Mouse (Mus musculus) brain, embryonic 18.5 days (tissue): Measurements from ENCODE around the gene Sh2d3c.
A peak's percentile ranks its signal among the peaks of the same experiment; 100 is the strongest.

Source experiments
- DNase-seq: peaks from one replicate; pipeline ENCODE4 v3.0.0-alpha.2; 2012; ENCODE audit warnings: low read depth, low spot score

Gene Sh2d3c

DNA sequence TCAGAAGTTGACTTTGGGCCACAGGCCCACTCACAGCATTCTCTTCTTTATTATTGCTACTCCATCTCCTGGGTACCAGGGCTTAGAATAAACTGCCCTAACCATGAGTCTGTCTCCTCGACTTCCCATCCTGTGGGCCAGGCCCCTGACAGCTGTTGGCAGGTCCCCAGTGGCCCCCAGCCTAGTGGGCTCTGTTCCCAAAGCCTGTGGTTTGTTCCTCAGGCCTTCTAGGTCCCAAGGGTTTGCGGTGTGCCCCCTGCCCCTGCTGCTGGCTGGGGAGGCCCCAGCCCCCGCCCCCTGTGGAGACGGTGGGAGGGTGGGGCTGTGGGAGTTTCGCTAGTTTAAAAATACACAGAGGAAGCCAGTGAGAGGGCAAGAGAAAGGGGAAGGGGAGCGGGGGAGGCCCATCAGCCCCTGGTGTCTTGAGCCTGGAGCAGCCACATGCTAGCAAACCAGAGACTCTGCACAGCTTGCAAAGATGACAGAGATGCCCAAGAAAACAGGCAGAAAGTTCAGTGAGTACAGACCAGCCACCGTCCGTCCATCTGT, at the start of gene Sh2d3c:
Gene Sh2d3c (plus strand): TSS at position 375 of the 549 bp plus-strand sequence.
- DNase-seq = no peak

DNA sequence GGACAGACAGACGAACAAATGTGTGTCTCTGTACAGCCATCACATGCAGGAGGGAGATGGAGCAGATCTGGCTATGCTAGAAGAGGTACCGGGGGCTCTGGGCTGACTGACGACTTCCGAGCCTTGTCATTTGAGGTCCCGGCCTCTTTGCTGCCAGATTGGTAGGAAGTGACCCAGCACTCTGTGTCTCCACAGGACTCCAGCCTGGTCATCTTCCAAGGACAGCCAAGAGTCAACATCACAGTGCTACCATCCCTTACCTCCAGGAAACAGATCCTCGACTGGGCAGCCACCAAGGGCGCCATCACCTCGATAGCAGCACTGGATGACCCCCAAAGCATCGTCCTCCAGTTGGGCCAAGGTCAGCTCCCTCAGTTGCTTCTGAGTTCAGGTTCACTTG, 49.7 kb upstream of the Sh2d3c start:
- no peak for DNase-seq

DNA sequence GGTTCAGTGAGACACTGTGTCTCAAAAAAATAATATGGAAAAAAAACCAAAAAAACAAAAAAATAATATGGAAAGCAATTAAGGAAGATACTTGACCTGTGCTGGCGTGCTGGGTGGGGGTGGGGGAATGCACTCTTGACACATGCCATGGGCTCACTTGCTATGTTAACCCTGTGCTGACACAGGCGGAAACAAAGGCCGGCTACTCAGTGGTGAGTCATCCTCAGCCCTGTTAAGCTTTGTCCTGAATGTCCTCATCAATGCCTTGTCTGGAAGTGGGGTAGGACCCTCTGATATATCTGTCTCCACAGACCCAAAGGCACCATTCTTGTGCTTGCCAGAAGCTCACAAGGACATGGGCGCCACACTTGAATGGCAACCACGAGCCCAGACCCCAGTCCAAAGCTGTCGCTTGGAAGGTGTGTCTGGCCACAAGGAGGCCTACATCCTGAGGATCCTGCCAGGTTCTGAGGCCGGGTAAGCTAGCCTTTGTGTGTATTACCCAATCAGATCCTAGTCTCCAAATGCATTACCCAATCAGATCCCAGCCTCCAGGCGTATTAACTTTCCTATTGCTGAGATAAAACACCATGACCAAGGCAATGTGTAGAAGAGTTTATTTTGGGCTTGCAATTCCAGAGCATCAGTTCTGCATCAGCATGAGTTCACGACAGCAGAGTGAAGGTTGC, 48.8 kb upstream of the Sh2d3c start:
- no peak for DNase-seq

DNA sequence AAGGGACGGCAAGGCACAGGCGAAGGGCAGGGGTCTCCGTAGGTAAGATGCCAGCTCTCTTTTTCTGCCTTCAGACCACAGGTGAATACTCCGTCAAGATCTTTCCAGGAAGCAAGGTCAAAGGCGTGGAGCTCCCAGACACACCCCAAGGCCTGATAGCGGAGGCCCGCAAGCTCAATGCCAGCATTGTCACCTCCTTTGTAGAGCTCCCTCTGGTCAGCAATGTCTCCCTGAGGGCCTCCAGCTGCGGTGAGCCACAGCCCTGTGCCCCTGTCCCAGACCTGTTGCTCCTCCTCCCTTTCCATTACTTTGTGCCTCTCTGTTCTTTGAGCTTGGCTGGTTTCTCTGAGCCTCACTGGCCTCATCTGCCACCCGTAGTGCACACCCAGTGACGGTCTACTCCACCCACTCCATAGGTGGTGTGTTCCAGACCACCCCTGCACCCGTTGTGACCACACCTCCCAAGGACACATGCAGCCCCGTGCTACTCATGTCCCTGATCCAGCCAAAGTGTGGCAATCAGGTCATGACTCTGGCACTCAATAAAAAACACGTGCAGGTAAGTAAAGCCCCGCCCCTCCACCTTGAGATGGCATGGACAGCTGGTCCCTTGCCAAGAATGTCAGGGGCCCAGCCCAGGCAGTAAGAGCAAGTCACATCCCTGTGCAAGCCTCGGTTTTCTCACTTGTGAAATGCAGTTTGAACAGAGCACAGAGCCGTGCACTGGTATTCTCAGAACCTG, 47.5 kb upstream of the Sh2d3c start:
- DNase-seq = no peak

DNA sequence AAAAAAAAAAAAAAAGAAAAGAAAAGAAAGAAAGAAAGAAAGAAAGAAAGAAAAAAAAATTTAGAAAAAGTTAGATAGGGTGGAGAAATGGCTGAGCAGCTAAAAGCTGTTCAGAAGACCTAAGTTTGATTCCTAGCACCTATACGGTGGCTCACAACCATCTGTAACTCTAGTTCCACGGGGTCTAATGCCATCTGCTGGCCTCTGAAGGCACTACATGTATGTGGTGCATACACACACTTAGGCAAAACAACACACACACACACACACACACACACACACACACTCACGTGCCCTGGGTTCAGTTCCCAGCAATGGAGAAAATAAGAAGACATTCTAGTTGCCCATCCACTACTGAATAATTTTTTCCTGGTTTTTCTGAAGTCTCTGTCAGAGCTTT, 44.0 kb upstream of the Sh2d3c start:
- no peak for DNase-seq

DNA sequence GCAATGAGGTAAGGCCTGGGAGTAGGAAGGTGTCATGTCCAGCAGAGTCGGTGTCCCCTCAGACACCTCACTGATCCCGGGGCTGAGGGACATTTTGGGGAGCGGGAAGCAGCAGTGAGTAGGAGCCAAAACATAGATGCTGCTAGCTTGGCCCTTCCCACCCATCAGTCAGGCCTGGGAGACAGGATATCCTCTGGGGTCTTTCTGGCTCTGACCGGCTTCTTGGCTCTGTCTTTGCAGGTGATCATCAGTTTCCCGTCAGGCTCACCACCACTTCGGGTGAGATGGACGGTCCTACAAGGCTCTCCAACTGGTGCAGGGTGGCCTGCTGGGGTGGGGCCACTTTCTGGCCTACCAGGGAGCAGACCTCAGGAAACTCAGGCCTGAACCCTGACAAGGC, 43.2 kb upstream of the Sh2d3c start:
- DNase-seq = no peak

DNA sequence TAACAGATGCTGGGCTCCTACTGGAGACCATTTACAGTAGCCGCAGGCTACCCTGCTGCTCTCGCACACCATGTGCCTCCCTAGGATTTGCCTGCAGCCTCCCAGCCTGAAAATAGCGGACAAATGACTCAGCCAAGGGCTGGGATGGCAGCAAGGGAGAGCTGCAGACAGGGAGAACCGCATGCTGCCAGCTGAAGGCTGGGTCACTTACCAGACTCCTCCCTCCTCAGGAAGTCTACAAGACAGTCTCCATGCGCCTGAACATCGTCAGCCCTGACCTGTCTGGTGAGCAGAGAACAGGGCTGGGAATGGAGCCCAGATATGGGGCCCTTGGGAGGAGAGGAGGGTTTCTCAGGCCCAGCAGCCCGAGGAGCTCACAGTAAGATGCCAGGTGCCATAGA, 40.8 kb upstream of the Sh2d3c start:
- DNase-seq = no peak

DNA sequence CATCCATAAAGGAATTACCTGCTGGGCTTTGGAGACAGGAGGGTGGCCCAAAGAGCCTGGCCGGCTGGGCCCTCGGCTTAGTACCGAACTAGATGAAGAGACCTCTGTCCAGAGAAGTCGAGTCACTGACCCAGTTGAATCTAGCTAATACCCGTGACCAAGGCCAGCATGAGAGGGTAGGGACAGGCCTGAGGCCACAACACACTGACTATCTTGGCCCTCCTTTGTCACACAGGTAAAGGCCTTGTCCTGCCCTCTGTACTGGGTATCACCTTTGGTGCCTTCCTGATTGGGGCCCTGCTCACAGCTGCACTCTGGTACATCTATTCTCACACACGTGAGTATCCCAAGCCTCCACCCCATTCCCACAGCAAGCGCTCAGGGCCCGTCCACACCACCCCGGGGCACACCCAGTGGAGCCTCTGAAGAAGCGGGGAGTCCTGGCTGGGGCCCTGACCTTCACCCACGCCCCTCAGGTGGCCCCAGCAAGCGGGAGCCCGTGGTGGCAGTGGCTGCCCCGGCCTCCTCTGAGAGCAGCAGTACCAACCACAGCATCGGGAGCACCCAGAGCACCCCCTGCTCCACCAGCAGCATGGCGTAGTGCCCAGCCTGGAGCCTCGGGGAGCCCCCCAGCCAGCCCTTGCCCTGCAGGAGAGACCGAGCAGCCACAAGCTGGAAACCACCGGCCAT, 39.7 kb upstream of the Sh2d3c start:
- no peak for DNase-seq

DNA sequence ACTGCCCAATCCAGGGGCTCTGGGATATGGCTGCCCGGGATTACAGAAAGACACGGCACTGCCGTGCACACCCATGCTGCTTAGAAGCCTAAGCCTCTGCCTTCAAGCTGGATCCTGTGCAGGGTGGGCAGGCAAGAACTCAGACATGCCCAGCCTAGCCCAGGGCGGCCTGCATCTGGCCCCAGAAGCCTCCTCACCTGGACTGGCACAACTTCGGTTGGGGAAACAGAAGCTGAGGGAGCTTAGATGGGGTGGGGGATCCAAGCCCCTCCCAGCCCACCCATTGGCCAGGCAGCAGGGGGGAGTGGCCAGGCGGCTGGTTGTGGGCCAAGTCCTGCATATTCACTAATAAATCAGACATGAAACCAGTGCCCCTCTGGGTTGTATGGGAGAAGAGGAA, 39.1 kb upstream of the Sh2d3c start:
- no peak for DNase-seq

DNA sequence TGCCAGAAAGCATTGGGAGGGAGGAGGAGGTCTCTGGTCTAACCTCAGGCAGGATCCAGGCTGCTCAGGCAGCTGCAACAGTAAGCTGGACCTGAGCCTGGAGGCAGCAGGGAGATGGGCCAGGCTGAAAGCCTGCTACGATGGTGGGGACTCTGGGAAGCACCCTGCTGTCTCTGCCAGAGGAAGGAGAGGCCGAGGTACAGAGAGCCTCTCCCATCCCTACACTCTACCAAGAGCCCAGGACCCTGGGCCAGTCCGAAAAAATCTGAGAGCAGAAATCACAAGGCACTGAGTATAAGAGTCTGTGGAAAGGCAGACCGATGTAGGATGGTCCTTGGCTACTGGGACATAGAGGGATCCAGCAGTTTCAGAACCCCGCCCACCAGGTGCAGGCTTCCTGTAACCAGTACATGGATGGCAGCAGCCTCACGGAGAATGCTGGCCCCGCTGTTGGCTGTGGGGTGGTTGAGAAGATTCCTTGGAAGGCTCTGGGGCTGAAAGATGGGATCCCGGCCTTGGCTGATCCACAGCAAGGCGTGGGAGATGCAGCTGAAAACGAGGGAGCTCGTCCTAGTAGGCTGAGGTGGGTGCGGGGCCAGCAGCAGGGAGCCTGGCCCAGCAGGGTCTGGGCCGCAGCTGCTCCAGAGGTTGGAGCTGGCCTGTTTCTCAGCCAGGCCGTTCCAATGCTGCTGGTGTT, 38.0 kb upstream of the Sh2d3c start:
- no peak for DNase-seq

DNA sequence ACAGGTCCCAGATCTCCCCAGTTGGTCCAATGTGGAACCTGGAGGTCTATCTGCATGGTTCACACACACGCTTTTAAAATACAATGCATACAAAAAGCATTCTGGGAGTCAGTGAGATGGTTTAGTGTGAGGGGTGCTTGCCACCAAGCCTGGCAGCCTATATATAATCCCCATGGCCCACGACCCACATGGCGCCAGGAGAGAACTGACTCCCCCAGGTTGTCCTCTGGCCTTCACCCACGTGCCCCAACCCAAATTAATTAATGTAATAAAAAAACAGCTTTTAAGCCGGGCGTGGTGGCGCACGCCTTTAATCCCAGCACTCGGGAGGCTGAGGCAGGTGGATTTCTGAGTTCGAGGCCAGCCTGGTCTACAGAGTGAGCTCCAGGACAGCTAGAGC, 37.2 kb upstream of the Sh2d3c start:
- DNase-seq = no peak

DNA sequence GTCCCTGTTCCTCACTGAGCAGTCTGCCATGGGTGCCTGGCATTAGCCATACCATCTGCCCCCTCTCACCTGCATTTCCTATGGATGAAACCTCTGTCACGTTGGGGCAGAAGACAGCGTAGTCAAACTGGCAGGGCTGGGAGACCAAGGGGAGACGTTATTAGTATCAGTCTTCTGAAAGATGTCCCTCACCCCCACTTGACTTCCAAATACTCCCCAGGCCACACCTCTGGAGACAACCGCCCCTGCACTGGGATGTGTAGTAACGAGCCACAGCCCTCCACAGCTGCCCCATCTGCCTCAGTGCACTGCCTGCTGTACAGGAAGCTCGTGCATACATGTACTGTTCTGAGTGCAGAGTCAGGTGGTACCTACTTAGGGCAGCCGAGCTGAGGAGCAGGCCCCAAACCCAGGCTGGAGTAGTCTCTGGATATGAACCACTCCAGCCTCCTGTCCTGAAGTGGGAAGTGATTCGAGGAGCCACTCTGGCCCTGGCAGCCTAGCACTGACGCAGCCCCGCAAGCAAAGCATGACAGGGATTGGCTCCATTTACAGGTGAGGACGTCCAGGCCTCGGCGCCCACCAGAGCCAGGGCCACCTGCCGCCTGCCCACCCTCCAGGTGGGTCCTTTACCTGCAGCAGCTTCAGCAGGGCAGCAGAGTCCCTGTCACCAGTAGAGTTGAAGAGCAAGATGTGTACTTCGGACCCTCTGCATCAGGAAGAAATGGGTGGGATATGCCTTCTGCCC, 36.0 kb upstream of the Sh2d3c start:
- DNase-seq = no peak

DNA sequence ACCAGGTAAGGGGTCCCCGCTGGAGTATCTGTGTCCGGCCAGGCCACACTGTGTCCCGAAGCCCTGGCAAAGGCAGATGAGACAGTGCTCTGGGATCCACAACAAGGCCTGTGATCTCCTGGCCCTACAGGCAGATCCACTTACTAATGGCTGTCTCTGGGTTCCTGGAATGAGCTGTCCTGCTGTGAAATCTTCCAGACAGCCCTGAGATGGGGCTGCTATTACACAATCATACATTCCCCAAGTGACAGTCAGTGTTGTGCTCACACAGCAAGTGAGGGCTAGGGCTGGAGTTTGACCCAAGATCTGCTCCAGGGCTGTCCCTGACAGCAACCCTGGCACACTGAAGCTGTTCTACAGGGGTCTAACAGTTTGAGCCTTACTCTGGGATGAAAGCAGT, 35.0 kb upstream of the Sh2d3c start:
- no peak for DNase-seq

DNA sequence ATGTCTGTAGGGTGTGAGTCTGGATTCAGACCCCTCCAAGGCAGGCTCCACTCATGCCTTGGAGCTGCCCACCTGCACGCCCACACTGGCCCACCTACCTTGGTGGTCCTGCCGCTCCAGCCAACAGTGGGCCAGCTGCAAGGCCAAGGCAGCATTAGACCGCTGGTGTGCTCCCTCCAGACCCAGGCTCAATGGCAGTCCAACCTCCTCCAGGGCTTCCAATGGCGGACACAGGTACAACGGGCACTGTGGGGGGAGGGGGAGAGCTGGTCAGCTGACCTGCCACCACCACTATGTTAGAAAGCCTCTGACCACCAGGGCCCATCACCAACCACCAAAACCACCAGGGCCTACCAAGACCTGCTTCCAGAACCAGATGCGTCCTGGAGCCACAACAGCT, 34.2 kb upstream of the Sh2d3c start:
- no peak for DNase-seq

DNA sequence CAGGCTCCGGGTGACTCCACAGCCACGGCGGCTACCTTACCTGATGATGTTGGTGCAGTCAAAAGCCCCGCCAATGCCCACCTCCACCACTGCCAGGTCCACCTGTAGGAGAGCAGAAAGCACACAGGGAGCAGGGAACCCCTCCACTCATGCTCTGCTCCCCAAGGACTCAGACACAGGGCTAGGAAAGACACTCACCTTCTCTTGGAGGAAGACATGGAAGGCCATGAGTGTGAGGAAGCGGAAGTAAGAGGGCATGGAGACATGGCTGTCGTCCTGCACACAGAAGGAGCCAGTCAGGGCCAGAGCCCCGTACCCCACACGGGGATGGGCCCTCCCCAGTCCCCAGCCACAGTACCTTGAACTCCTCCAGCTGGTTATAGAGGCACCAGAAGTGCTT, 33.3 kb upstream of the Sh2d3c start:
- no peak for DNase-seq

DNA sequence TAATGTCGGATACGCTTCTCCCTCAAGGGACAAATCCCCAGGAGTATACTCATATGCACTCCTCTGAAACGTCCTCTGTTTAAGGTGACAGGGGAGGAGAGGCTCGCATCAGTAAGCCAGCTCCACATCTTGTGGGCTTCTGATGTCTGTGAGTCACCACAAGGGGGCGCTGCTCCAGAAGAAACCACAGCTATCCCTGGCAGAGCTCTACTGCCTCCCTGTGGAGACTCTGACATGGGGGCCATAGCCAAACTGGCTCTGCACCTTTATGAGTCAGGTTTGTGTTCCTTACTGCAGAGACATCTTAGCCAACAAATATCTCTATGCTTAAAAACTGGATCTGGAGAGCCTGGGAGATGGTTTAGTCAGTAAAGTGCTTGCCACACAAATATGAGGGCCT, 31.4 kb upstream of the Sh2d3c start:
- peak; percentile 36 for DNase-seq

DNA sequence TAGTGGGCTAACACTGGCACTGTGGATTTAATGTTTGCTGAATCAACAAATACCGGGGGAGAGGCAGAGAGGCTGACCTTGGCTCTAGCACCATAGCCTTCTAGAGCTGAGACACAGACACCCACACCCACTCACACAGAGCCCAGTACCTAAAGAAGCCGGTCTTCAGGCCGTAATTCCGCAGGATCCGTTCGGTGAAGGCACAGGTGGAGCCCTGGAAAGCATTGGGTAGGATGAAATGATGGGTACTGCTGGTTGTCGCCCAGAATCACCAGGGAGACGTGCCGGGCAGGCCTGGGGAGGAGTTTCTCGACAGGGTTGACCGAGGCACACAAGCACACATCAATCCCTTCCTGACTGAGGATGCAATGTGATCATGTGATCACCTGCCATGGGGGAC, 29.8 kb upstream of the Sh2d3c start:
- DNase-seq = no peak

DNA sequence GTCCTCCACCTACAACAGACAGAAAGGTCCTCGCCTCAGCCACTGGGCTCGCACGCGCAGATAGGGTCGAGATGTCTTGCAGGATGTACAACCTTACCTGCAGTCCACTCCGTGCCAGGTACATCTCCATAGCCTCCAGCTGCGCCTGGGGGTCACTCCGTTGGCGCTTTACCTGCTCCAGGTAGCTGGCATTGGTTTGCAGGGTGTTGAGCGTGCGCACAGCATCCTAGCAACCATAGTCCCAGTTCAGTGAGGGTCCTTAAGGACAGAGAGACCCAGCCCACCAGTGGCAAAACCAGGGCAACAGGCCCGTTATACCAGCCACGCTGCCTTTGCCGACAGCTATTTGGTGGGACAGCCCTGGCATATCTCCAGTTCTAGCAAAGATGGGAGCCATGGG, 28.4 kb upstream of the Sh2d3c start:
- no peak for DNase-seq

DNA sequence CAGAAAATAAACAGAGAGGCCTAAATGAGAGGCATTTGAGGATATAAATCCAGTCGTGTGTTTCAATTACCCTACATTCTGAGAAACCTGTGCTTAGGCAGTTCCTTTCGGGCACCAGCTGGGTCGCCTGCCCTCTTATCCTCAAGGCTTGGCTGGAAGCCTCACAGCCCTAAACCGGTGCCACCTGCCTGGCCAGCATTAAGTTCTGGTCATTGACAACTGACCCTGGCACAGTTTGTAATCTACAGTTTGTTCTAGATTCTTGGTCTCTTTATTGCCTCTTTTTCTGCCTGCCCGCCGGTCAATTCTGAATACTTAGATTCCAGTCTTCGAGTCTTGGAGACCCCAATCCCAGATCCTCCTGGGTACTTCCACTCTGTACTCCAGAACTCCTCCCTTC, 27.6 kb upstream of the Sh2d3c start:
- DNase-seq = no peak

DNA sequence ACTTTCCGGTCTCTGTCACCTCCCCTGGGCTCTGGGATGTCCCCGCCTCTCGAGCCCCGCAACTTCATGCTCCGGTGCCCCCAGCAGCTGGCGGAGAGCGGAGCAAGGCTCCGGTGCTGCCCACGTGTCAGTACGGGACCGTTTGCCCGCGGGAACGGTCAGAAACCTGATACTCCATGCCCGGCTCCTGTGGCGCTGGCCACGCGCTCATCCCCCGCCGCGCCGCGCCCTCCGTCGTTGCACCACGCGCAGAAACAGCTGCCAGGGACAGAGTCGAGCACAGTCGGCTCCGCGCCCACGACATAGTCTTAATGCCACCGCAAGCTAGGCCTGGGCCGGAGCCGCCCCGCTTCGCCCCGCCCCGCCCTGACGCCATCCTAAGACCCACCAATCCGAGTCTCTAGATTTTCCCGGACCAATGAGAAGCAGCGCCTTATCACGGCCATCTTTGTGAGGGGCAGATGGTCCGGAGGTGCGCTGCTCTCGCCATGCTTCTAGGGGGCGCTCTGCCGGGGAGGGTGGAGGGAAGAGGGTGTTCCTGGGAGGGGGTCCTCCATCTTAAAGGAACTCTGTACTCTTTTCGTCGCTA, 26.9 kb upstream of the Sh2d3c start:
- peak; percentile 95 for DNase-seq

DNA sequence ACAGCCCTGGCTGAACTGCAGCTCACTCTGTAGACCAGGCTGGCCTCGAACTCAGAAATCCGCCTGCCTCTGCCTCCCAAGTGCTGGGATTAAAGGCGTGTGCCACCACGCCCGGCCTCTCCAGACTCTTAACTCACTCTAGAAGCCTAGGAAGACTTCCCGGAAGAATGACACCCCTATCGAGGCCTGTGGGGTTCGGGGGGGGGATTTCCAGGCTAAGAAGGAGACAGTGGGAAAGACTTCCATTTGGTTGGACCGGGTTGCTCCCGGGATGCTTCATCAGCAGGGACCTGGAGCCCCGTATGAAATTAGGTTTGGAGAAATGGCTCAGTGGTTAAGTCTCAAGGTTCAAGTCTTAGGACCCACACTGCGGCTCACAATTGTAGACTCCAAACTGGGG, 26.2 kb upstream of the Sh2d3c start:
- no peak for DNase-seq
